Mouse (Mus musculus): ENCODE measurements at regions not wholly inside any gene's neighbourhood (a gene's known extent, or its start where the extent isn't known, plus 50 kb on each side); places are given as distances from the start of the nearest gene placed in this dataset.

DNA sequence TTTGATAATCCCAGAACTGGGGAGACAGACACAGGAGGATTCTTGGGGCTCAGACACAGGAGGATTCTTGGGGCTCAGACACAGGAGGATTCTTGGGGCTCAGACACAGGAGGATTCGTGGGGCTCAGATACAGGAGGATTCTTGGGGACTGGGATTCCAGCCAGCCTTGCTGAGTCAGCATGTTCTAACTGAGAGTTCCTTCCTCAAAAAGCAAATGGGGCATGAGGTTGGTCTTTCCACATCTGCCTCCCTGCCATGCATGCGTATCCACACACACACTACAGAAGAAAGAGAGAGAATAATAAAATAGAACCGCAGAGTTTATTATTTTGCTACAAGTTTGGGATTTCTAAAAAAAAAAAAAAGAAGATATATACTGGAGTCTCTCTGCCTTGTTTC is 218.8 kb upstream of the Cxcr4 start:
- no peak for DNase-seq
- intact Hi-C loops (cut with DNase I) = no loop called here
- no peak for TF ChIP-seq CTCF (IDR thresholded peaks at IDR 0.05)
- Histone ChIP-seq H3K4me3 (no peak overlapping the region), H3K27ac (no peak overlapping the region)

DNA sequence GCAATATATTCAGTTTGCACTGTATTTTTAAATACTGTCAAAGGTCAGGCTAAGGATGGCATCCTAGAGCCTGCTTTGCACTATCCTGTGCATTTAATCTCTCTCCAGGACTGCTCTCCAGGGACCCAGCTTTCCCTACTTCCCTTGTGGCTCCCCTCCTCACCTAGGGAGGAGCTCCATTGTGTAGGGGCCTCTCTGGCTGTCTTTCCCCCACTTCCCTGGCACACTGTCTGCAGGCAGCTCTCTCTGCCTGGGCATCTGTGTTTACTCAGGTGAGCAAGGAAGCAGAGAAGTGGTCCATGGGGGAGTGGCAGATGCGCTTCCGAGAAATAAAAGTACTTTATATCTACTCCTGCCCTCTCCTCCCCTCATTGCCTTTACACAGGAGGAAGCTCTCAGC is 218.0 kb upstream of the Cxcr4 start:
- H3K4me3 ChIP-seq = no peak overlapping the region
- intact Hi-C loops (cut with DNase I) = no loop called here
- no peak for TF ChIP-seq CTCF (IDR thresholded peaks at IDR 0.05)
- DNase-seq = no peak
- no peak overlapping the region for H3K27ac ChIP-seq

DNA sequence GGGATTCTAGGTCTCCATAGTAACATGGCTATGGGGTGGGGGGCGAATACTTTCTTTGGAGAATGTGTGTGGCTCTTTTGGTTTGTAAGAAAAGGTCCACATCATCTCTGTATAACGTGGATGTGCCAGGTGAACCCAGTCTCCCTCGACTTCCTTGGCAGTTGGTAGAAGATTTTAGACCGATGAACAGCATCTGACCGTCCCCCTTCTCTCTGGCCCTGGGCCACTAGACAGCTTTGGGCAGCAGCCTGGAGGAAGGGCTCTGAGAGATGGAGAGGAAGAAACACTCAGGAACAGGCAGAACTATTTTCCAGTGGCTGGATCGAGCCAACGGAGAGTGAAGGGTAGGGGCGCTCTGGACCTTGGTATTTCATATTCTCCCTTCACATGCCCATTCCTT is 217.5 kb upstream of the Cxcr4 start:
- TF ChIP-seq CTCF (IDR thresholded peaks at IDR 0.05) = no peak
- intact Hi-C loops (cut with DNase I) = no loop called here
- no peak for DNase-seq
- H3K27ac ChIP-seq = no peak overlapping the region
- H3K4me3 ChIP-seq = no peak overlapping the region

GRCm38 (mm10) chr1:128808599-128808998 is 216.5 kb upstream of the Cxcr4 start:
- intact Hi-C loops (cut with DNase I) = no loop called here
- no peak for DNase-seq

GRCm38 (mm10) chr1:128805687-128806653 is 213.9 kb upstream of the Cxcr4 start:
- no peak for DNase-seq
- H3K4me3 ChIP-seq = no peak overlapping the region
- no peak overlapping the region for H3K27ac ChIP-seq
- no peak for TF ChIP-seq CTCF (IDR thresholded peaks at IDR 0.05)
- intact Hi-C loops (cut with DNase I) = no loop called here

More at GRCm38 (mm10) chr1:128808599-128808998, 216.5 kb upstream of the Cxcr4 start:
- no peak overlapping the region for H3K4me3 ChIP-seq
- no peak overlapping the region for H3K27ac ChIP-seq
- TF ChIP-seq CTCF (IDR thresholded peaks at IDR 0.05) = no peak

GRCm38 (mm10) chr1:128803433-128804060 is 211.5 kb upstream of the Cxcr4 start:
- intact Hi-C loops (cut with DNase I) = no loop called here
- H3K4me3 ChIP-seq = no peak overlapping the region
- H3K27ac ChIP-seq = no peak overlapping the region
- TF ChIP-seq CTCF (IDR thresholded peaks at IDR 0.05) = no peak
- DNase-seq = no peak

- no peak overlapping the region for H3K27ac ChIP-seq
- DNase-seq = no peak
- no peak overlapping the region for H3K4me3 ChIP-seq
- TF ChIP-seq CTCF (IDR thresholded peaks at IDR 0.05) = no peak
- intact Hi-C loops (cut with DNase I) = no loop called here
Observed at GRCm38 (mm10) chr1:128803058-128803432, 211.0 kb upstream of the Cxcr4 start.

DNA sequence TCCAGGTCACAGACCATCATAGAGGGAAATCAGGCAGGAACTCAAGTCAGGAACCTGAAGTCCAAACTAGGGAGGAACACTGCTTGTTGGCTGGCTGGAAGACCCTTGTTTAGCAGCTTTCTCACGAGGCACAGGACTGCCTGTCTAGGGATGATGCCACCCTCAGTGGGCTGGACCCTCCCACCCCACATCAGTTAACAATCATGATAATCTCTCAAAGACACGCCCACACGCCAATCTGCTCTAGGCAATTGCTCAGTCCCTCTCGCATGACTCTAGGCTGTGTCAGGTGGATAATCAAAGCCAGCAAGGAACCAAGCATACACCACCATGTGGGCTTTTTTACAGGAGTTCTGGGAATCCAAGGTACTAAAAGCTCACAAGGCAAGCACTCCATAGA is 206.6 kb upstream of the Cxcr4 start:
- H3K4me3 ChIP-seq = no peak overlapping the region
- H3K27ac ChIP-seq = no peak overlapping the region
- intact Hi-C loops (cut with DNase I) = no loop called here
- no peak for DNase-seq
- no peak for TF ChIP-seq CTCF (IDR thresholded peaks at IDR 0.05)

DNA sequence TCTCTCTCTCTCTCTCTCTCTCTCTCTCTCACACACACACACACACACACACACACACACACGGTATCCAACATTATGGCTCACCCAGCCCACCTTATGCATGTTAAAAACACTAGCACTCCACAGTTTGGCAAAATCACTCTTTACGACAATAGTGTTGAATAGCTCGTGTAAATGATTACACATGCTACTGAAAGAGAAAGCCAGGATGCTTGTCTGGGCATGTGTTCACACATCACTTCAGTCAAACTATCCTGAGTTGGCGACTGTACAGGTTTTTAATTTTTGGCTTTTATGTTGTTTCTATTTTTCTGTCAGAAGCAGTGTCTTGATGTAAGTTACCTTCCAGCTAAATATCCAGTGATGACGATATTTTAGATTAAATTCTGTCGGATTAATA is 203.6 kb upstream of the Cxcr4 start:
- no peak for DNase-seq
- intact Hi-C loops (cut with DNase I) = no loop called here
- TF ChIP-seq CTCF (IDR thresholded peaks at IDR 0.05) = no peak
- H3K27ac ChIP-seq = no peak overlapping the region
- no peak overlapping the region for H3K4me3 ChIP-seq

GRCm38 (mm10) chr1:128790881-128791280 is 198.8 kb upstream of the Cxcr4 start:
- Histone ChIP-seq H3K27ac (no peak overlapping the region), H3K4me3 (no peak overlapping the region)
- DNase-seq = no peak
- intact Hi-C loops (cut with DNase I) = no loop called here
- no peak for TF ChIP-seq CTCF (IDR thresholded peaks at IDR 0.05)

DNA sequence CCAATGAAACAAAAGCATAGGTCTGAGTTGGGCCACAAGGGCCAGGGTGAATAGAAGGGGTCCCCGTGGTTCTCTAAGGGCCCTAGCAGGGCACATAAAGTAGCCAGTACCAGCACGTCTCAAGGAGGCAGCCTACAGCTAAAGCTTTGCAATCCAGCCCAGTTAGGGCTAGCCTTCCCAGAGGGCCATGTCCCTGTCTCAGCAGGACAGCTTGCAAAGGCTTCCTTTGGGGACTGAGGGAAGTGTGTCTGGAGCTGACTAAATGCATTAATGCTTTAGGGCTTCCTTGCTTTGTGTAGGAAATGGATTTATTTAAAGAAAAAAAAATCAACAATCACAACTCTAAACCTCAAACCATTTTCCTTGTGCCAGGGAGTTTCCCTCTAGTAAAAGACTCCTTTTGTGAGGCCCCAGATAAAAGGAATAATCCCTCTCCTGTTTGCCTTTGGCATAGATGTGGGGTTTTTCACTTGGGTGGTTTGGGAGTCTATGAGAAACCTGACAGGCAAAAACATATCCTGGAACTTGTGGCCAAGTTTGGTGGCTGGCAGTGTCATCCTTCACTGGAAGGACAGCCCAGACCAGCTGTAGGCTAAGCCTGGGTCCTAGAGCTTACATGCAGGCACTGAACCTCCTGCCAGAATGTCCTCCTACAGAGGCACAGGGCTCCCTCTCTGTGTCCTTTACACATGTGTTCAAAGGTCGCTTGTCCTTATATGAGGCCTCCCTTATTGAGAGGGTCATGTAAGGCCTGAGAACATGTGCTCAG is 197.7 kb upstream of the Cxcr4 start:
- TF ChIP-seq CTCF (IDR thresholded peaks at IDR 0.05) = no peak
- Histone ChIP-seq H3K27ac (no peak overlapping the region), H3K4me3 (no peak overlapping the region)
- DNase-seq = no peak
- intact Hi-C loops (cut with DNase I) = loop anchor here (2.0 kb wide), 1 partner anchor 27 kb away; no protein-coding TSS in a partner anchor

DNA sequence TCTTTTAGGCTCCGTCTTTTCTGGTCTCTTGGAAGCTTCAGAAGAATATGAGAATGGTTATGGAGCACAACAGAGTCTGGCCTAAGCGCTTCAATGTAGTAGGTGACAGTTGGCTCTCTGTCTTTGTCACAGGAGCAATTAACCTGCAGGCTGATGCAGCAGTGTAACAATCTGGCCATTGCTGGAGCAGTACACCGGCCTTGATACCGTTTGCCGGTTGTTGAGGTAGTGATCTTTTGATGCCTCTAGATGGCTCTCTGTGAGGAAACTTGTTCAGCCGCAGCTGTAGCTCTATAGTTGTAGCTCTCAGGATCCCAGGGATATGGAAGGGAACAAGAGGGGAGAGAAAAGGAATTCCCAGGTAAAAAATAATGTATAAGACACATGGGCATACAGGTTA is 196.1 kb upstream of the Cxcr4 start:
- no peak for TF ChIP-seq CTCF (IDR thresholded peaks at IDR 0.05)
- intact Hi-C loops (cut with DNase I) = loop anchor here (2.0 kb wide), 1 partner anchor 25 kb away; no protein-coding TSS in a partner anchor
- Histone ChIP-seq H3K27ac (no peak overlapping the region), H3K4me3 (no peak overlapping the region)
- DNase-seq = no peak
